Mouse (Mus musculus) kidney, postnatal 25 days (tissue): ENCODE measurements around the gene Raver2.
"Not testable (repeated sequence)": the region's sequence is repeated elsewhere in the genome, so short reads cannot be mapped to it uniquely, and the experiment has no call there.

ENCODE experiments used
- DNase-seq, 2 experiments: peaks; one replicate each; pipeline ENCODE4 v3.0.0; 2021; ENCODE audit warnings: mixed read lengths in 2 of 2

The Raver2 gene

DNA sequence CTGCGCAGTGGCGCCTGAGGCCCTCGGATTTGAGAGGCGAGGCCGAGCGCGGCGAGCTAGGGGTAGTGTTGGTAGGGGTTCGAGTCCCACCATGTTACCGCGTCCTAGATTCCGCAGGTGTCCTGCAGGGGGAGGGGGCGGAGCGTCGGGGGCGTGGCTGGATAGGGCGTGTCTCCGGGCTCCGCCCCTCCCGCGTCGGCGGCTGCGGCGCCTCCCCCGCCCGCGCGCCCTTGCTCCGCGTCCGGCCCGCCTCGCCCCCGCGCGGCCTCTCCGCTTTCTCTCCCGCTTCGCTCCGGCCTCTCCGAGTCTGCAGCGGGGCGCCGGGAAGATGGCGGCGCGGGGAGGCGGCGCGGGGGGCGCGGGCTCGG, at the start of gene Raver2:
TSS of gene Raver2 (plus strand) at position 198 of the 368 bp plus-strand sequence.
- peak; percentile 57 to 70 for DNase-seq

- DNase-seq, result no peak
Observed at GRCm38 (mm10) chr4:101020596-101020995, 48.2 kb upstream of the Raver2 start, which contains the start of gene Gm10577. Gene Gm10577, minus strand, starts transcription at chr4:101020696.

- no peak for DNase-seq
Observed at GRCm38 (mm10) chr4:101026566-101026965, 42.2 kb upstream of the Raver2 start.

GRCm38 (mm10) chr4:101026995-101027394, 41.8 kb upstream of the Raver2 start:
- DNase-seq, result no peak

DNA sequence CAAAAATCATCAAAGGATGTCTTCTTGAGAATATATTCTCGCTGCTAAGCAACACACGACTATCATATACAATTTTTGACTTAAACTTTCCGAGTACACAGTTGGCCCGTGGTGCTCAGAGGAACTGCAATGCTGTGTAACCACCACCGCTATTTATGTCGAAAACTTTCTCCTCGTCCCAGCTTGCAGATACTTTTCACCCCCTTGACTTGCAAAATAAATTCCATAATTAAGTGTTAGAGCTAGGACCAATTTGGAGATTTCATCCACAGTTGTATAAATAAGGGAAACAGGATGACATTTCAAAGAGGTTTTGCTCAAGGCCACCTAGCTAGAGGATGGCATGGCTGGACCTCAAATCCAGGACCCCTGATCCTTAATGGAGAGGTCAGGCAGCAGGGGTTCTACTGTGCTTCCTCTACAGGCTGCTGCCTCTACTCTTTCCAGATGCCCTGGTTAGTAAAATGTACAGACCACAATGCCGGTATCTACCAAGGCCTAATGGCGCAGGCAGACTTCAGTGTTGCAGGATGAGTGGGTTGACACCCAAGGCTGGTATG, 40.9 kb upstream of the Raver2 start:
- no peak for DNase-seq

DNA sequence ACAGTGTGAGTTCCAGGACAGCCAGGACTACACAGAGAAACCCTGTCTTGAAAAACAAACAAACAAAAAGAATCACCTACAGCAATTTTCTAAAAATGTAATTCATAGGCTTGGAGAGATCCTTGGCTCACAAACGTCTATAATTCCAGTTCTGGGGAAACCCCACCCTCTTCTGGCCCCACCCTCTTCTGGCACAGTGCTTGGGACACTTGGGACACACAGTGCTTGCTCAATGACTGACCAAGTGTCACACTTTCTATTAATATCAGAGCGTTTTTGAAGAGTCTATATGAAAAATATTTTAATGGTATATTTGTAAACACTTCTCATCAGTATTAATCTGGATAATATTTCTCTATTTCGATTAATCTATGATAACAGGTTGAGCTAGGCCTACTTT, 35.7 kb upstream of the Raver2 start:
- DNase-seq, result no peak

- DNase-seq, result no peak
Observed at GRCm38 (mm10) chr4:101035131-101035530, 33.7 kb upstream of the Raver2 start.

DNA sequence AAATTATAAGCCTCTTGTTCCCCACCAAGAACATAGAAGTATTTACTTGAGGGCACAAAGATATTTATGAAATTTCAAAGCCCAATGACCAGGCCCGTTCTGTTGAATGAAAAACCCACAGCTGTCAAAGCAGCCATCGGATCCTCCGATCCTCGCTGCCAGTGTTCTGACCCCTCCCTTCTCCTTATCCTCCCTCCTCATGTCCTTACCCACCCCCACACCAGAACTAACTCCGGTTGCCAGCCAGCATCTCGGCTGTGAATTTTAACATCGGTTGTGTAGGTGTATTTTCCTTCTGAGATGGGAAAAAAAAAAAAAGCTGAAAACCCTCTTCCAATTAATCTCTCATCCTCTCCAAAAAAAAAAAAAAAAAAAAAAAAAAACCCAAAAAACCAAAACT, 31.6 kb upstream of the Raver2 start:
- no peak for DNase-seq

GRCm38 (mm10) chr4:101043691-101044090, 25.1 kb upstream of the Raver2 start:
- DNase-seq, result no peak

DNA sequence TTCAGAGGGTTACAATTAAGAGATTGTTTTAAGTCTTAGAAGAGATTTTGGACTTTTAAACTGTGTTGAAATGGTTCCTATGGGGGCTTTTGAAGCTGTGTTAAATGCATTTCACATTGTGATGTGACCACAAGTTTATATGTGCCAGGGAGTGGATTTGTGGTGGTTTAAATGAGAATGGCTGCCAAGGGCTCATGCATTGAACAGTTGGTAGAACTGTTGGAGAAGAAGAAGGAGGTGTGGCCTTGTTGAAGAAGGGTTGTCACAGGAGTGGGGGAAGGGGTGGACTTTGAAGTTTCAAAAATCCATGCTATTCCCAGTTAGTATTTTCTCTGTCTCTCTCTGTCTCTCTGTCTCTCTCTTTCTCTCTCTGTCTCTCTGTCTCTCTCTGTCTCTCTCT, 24.6 kb upstream of the Raver2 start:
- no peak for DNase-seq

DNA sequence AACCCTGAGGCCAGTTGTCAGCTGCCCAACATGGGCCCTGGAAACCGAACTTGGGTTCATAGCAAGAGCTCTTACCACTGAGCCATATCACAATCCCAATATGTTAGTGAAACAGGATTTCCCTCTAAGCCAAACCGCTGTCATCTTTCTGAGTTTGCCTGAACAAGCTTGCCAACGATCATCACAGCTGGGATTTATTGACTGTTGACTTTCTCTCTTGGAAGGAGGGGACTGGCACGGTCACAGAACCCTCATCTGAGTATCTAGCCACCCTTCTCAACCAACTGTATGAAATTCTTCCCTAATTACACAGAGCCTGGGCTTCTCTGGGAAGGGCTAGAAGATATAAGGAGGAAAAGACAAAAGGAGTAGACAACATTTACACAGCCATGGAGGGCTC, 22.2 kb upstream of the Raver2 start:
- no peak for DNase-seq

DNA sequence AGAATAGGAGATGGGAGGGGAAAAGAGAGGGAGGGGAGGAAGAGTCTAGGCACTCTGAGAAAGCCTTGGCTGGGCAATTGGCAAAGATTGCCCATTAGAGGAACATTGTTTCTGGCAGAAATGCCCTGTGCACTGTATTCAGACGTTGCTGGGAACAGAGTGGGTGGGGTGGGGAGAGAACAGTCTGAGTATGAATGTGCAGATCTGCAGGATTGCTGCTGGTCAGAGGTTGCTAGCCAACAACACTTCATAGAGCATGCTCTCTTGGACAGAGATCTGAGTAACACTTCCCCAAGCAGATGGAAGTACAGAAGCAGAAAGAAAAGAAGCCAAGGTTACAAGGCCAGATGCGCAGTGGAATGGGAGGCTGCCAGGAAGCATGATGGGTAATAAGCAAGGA, 6.6 kb upstream of the Raver2 start:
- no peak for DNase-seq

DNA sequence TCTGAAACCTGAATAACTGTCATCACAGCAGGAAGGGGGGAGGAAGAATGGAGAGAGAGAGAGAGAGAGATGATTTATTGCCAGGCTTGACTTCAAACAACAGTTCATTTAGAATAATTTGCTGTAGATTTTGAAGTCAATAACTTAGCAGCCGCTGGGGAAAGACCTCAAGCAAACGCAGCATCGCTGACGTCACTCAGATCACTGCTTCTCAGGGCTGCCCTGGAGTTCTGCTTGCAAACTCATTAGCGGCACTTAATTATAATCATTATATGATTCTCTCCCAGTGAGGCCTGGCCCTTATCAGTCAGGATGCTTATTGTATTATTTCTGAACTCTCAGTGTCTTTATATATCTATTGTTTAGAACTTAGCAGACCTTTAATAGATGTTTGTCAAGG, 2.4 kb upstream of the Raver2 start:
- DNase-seq, result no peak

GRCm38 (mm10) chr4:101069154-101069971, 580 bp downstream of the Raver2 start:
- peak; percentile 29 to 41 for DNase-seq

GRCm38 (mm10) chr4:101071570-101071969, 2.8 kb downstream of the Raver2 start:
- no peak for DNase-seq

DNA sequence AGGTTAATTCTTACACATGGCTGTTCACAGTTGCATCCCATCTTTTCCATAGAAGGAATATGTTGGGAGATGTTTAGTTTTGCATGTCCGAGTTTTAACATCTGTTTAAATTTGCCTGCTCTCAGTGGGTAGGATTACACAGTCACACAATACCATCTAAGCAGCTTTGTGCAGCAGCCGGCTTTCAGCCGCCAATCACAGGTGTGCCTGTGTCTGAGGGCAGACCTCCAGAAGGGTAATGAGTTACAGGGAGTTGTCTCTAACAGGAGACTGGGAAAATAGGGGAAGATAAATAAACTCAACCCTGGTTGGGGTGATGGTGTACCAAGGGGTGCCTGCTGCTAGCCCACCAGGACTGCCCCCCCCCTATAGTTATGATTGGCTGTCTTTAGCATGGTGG, 7.6 kb downstream of the Raver2 start:
- DNase-seq, result no peak

- no peak for DNase-seq
Observed at GRCm38 (mm10) chr4:101080016-101080415, 11.2 kb downstream of the Raver2 start.

DNA sequence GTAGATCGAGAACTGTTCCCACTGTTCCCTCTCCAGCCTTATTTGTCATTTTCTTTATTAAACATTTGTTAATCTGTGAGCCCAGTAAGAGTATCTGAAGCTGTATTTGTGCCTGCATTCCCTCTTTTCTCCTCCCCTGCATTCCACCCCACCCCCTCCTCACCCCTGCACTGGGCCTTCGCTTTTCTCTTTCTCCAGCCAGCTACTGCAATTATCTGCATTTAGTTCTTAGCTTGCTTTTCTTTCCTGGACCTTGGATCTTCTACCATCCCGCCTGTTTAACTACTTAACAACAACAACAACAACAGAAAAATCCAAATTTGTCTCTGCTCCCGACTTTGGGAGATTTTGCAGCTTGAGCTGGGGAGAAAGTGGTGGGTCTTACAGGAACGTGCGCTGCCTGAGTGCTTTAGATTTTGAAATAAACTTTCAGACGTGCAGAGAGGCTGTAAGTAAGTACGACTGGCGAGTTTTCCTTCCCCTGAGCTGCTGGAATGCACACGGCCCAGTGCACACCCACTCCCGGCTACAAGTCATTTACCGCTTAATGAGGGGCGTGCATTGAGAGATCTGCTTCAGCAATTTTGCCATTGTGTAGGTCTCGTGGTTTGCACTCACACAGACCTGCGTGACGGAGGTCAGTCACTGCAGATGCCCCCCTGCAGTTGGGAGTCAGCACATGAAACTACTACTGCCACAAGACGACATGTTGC, 13.5 kb downstream of the Raver2 start:
- peak in 1 of 2 experiments; percentile 31 for DNase-seq

- DNase-seq, result no peak
Observed at GRCm38 (mm10) chr4:101084863-101085262, 16.1 kb downstream of the Raver2 start.

- no peak for DNase-seq
Observed at GRCm38 (mm10) chr4:101086040-101086439, 17.3 kb downstream of the Raver2 start.

DNA sequence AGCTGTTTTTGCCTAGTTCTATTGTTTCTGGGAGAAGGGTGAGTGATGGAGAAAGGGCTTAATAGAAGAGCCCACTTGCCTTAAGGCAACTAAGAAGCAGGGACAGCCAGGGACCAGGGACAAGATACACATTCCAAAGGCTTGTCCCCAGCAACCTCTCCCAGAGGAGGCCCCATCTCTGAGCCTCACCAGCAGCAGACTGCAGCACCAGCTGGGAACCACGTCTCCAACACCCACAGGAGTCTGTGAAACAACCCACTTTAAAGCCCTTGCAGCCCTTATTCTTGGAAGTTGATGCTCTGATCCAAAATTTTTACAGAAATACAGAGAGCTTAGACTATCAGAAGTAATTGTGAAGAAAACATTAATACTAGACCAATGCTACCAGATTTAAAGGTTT, 18.9 kb downstream of the Raver2 start:
- DNase-seq, result no peak

DNA sequence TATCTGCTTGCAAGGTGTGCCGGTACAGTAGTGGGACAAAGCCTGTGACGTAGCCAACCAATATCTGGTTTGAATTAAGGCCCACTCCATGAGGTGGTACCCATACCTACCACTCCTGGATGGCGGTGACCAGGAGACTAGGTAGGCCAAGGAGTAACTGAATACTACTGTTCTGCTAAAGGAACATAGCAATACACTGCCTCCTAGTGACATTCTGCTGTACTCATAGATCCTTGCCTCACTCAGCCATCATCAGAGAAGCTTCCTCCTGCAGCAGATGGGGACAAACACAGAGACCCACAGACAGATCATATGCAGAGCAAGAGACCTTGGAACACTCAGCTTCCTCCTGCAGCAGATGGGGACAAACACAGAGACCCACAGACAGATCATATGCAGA, 21.8 kb downstream of the Raver2 start:
- DNase-seq, result not testable (repeated sequence)

DNA sequence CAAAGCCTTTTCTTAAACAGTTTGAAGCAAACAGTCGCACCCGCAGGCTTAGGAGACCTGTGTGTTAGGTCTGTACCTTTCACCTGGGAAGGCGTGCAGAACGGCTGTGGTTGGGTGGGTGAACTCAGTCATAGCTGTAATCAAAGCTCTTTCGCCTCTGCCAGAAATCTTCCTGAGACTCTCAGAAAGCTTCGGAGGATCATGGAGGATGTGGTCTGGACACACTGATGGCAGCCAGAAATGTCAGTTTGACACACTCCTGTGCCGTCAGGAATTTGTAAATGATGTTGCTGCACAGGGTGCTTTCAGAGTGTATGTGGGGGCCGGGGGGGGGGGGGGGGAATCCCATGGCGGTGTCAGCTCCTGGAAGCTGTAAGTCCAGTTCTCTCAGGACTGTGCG, 24.5 kb downstream of the Raver2 start:
- no peak for DNase-seq

DNA sequence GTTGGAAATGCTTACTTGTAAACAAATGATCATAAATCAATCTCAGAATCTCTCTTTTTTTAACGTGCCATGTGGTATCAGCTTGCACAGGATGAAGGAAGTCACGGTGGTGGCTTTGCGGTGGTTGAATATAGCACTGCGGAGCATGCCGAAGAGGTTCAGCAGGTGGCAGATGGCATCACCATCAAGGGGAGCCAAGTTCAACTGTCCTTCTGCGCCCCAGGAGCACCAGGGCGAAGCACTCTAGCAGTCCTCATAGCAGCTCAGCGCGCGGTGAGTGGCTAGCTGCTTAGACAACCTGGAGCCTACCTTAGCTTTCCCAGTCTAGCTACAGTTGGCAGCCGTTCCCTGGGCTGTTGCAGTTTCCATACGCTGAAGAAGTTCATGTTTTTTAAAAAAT, 38.3 kb downstream of the Raver2 start:
- no peak for DNase-seq
